Mouse (Mus musculus) heart, adult 11 months (tissue): ENCODE results near the gene Slc26a11.
"Not testable (repeated sequence)": the region's sequence is repeated elsewhere in the genome, so short reads cannot be mapped to it uniquely, and the experiment has no call there.

Source experiments
- DNase-seq: peaks from one replicate; pipeline ENCODE4 v3.0.0; 2022

The Slc26a11 gene

DNA sequence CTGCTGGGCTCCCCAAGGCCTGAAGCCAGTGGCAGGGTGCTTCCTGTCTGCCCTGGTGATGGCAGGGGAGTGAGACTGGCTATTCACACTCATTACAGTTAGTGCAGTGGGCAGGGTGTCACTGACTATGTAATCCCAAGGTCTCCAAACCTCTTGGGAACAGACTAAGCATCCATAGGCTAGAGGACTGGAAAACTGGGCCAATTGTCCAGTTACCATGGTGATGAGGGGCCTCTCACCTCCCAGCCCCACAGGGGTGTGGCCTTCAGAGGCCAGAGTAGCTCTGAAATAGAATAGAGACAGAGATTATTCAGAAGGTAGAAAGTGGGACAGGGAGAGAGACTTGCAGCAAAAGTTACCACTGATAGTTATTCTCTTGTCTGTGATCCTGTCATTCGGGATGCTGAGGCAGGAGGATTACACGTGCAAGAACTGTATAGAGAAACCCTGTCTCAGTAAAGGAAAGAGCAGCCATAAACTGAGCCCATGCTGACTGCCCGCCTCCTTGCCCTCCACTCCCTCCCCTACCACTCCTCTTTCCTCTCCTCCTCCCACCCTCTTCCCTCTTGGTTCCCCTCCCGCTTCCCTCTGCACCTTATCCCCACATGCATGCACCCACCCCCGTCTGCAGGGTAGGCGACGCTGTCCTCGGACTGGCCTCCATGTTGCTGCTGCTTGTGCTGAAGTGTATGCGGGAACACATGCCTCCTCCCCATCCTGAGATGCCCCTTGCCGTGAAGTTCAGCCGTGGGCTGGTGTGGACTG lies 7.6 kb downstream of the Slc26a11 start:
- no peak for DNase-seq

DNA sequence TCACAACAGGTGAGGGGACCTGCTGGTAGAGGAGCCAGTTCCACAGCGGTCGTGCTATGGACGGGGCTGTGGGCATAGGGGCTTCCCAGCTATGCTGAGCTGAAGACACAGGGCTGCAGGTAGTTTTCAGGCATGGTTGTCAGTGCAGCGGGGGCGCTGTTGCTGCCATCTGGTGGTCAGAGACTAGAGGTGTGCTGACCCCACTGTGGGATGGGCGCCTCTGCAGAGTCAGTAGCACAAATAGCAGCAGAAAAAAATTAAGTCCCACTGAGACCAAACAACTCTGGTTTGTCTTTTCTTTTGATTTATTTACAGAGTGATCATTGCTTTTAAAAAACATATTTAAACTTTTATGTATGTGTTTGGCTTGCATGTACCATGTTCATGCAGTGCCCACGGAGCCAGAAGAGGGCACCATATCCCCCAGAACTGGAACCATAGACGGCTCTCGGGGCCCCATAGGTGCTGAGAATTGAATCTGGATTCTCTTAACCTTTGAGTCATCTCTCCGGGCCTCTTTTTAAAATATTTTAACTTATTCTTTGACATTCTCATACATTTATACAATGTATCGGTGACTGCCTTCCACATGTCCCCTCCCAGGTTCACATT lies 8.3 kb downstream of the Slc26a11 start:
- DNase-seq = peak; percentile 94

DNA sequence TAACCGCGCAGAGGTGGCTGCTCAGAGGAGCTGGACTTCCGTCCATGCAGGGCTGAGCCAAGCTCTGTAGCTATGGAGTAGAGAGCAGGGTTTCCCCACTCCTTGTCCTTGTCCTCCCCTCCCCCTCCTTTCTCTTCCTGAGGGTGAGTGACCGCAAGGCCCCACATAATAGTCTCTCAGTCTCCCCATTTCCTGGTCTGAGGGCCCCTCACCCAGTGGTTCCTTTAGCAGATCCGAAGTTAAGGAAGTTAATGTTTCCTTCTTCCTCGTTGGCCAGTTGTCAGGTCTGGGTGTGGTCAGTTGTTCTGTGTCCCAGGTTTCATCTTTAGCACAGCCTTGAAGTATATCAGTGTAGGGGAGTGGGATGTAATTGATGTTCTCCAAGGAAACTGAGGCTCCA lies 20.1 kb downstream of the Slc26a11 start:
- DNase-seq = peak; percentile 90

DNA sequence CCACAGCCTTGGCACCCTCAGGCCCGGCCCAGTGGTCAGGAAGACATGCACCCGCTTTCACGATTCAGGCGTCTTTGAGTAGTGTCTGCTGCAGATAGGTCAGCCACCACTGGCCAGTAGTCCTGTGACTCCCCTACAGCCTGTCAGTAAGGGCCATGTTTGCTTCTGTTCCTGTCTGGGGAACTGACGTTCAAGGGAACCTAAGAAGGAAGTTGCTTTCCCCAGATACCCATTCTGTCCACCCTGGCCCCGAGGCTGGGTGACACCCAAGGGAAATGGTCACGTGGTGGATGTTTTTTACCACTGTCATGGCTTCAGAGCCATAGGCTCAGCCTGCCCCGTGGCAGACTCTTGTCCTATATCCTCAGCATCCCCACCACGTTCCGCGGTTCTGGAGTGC lies 22.0 kb downstream of the Slc26a11 start:
- DNase-seq = peak; percentile 88

DNA sequence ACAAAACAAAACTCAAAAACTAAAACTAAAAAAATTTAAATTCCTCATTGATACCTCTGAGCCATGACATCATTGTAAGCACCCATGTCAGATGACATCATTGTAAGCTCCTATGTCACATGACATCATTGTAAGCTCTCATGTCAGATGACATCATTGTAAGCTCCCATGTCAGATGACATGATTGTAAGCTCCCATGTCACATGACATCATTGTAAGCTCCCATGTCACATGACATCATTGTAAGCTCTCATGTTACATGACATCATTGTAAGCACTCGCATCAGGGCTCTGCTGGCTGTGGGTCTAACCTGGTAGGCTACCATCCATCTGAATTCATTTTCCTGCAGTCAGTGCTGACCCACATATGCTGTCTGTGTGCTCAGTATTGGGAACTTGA lies 23.2 kb downstream of the Slc26a11 start:
- DNase-seq = no peak

DNA sequence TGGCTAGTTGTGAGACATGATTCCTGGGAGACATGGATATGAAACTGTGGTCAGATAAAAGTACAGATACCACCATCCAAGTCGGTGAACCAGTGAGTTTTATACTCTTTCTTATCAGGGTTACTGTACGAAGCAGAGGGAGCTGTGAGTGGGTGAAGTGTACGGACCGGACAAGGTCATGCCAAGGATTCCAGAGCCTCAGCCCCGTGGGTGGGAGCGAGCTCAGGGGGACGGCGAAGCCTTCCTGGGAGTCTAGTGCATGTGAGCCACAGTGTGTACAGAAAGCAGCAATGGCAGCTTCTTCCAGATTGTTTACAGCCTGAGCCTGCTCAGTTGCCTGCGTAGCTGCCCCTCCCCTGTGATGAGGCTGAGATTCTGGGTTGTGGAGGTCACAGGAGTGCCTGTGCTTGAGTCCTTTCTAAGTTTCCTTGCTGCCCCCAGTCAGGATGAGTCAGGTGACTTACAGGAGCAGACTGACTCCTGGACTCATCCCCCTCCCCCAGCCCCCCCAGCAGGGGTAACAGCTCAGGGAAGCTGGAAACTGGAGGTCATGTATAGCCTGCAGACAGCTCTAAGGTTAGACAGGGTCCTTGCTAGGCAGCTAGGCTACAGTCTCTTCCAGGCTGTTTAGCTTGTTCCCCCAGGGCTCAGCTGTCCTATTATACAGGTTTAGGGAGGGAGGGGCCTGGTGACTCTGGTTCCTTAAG lies 26.4 kb downstream of the Slc26a11 start:
- DNase-seq = peak; percentile 79

DNA sequence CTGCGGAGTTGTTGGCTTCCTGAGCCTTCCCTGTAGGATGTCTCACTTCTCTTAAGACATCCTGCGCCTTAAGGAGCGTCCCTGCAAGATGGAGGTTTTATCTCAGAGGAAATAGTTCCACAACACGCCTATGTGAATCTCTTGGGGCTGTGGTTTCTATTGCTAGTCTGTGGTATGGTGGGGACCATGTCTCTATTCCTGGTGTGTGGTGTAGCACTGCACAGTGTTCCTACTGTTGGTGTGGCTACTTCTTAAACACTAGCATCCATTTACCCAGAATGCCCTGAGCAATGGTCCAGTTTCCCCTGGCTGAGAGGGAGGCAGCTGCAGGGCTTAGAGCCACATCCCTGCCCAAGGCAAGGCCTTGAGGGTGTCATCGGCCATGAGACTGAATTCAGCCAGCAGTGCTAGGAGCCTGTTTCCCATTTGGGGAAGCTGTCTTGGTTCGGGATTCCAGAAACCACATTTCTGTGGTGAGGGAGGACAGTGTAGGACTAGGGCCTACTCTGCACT lies 27.0 kb downstream of the Slc26a11 start:
- DNase-seq = peak; percentile 80

DNA sequence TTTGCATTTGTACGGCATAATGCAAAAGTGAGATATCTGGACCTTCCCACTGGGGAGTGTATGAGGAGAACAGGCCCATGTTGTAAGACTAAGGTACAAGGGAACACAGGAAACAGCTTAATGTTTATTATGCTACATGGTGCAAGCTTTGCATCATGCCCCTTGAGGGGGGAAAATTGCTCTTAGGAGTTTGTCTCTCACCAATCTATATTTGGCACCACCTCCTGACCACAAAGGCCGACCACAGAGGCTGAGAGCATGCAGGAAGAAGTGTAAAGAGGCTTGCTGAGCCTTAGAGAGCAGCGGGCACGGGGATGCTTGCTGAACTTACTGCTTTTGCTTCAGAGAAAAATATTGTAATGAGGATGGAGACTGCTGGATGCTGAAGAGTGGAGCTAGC lies 29.5 kb downstream of the Slc26a11 start:
- DNase-seq = peak; percentile 80

DNA sequence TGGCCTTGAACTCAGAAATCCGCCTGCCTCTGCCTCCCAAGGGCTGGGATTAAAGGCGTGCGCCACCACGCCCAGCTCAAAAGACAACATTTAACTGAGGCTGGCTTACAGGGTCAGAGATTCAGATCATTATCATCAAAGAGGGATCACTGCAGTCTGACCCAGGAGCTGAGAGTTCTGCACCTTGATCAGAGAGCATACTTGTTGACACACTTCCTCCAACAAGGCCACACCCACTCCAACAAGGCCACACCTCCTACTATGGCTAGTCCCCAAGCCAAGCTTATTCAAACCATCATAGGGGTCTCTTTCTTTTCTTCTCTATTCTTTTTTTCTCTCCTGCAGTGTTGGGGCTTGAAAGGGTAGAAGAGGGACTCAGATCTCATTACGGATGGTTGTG lies 30.9 kb downstream of the Slc26a11 start:
- DNase-seq = no peak

DNA sequence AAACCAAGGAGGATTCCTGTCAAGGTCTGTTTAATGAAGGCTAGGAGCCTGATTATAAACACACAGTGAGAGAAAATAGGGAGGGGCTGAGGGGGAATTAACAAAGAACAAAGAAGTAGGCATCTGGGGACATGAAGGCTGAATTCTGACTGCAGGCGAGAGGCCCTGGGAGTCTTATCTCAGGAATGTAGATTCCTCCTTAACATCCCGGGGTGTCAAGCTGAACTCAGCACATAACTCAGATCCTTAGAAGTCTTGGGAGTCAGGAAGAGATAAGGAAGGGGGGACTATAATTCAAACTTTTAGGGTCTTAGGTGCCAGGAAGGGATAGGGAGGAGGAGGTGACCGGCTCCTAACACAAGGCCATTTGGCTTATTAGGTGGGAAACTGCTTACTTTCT lies 31.9 kb downstream of the Slc26a11 start:
- DNase-seq = not testable (repeated sequence)

DNA sequence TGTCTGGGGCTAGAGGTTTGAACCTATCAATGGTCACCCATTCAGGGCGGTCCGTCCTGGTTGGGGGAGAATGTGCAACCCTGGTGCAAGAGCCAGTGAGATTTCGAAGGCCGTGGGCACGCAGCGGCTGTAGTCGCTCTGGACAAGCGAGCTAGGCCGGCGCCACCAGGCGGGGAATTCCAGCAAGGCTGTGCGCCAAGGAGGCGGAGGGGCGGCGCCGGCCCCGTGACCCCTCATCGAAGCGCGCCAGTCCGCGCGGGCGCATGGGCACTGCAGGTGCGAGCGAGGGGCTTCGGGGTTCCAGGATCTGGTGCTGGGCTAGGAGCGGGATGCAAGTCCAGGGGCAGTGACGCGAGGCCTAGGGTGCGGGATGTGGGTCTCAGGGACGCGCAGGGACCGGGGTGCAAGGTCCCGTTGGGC lies 34.5 kb downstream of the Slc26a11 start:
- DNase-seq = peak; percentile 98

DNA sequence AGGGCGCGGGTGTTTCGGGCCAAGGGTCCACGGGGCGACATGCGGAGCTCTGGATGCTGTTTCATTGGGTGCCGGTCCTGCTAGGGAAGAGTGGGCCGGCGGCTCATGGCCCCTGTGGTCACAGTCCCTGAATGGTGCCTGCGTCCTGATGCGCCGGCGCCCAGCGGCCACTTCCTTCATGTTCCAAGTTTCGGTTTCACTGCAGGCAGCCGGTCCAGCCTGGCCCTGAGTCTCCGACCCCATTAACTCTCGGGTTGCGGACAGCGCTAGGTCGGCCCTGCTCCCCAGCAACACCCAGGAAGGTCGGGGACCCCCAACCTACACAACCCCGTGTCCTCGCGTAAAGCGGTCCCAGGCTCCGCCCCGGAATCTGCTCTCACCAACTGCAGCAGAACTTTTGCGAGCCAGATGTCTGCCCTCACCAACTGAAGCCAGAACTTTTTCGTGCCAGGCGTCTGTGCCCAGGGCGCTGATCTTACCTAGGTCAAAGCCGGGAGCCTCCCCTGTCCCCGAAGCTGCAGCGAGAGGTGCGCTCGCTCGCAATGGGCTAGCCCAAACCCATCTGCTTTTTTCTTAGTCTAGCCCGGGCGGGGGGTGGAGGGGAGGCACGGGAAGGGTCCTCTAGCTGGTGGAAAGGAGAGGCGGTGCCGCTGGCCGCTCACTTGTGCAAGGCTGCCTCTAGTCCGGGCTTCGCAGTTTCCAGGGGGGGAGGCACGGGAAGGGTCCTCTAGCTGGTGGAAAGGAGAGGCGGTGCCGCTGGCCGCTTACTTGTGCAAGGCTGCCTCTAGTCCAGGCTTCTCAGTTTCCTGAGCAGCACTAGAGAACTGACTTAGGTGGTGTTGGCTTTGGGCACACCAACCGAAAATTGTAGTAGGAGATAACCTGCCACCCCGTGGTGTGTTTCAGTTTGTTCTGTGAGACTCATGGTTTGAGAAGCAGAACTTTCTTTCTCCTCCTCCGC lies 35.2 kb downstream of the Slc26a11 start:
- peak; percentile 99 for DNase-seq

DNA sequence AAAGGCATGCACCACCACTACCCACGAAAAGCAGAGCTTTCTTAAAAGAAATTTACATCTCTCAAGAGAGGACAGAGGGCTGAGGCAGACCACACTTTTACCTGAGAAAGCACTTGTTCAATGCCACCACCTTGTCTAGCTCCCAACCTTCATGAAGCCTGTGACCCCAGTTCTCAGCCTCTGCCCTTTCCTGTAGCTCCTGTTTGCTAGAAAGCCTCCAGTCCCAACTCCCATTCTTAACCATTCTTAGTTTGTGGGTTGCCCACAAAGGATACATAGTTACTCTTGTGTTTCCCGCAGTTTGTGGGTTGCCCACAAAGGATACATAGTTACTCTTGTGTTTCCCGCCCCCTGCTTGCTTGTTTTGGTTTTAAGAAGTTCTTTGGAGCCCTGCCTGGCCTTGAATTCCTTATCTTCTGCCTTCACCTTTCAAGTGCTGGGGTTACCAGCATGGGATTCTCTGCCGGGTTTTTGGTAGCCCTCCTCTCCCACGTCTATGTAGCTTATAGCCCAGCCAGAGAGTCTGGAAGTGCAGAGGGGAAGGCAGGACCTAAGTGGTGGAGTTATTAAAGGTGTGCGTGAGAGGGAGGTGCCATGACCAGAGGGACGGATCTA lies 36.1 kb downstream of the Slc26a11 start:
- DNase-seq = no peak

DNA sequence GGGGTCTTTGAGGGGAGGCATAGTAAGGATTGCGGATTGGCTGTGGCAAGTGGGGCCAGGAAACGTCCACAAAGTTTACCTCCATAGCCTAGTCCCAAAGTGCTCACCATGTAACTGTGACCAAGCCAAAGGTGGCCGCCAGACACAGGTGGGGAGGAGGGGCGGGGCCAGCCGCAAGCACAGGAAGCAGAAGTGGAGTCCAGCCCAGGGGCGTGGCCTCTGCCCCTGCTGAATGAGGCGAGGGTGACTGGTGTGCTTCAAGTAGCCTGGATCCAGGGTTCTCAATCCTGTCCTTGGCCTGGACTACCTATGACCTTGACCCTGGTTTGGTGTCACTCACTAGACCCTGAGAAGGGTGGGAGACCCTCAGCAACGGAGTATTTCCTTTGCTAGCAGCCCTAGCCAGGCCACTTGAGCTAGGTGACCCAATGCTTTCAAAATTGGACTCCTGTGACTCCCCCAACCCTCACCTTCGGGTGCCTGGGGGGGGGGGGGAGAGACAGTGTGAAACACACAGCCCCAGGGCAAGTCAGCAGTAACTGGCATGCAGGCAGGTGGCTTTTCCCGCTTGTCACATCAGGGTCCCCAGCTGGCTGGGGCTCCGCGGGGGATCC lies 36.8 kb downstream of the Slc26a11 start:
- DNase-seq = peak; percentile 98

DNA sequence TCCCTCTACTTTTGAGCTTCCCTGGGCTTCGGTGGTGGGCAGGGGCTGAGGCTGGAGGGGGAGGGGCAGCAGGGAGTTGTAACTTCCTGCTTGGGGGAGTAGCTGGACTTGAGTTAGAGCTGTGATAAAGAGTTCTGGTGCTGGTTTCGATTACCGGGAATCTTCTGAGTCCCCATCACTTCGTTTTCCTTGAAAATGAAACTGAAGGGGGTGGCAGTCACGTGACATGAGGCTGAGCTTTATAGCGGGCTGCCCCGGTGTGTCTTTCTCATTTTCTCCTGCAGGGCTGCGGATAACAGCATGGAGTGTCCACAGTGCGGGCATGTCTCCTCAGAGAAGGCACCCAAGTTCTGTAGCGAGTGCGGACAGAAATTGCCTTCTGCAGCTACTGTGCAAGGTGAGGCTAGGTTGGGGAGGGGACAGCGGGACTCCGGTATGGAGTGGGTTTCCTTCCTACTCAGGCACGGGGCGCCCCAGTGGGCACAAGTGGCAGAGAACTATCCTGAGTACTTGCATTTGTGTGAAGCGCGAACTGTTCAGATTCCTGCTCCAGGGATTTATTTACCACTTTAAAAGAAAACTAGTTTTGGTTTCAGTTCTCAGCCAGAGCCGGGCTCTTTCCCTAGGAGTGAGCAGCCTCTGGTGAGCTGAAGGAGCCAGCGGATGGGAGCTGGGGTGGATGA lies 37.6 kb downstream of the Slc26a11 start, which contains the start of gene Rnf213:
TSS of gene Rnf213 (plus strand) at position 301 of the 683 bp plus-strand sequence.
- DNase-seq = peak; percentile 99

DNA sequence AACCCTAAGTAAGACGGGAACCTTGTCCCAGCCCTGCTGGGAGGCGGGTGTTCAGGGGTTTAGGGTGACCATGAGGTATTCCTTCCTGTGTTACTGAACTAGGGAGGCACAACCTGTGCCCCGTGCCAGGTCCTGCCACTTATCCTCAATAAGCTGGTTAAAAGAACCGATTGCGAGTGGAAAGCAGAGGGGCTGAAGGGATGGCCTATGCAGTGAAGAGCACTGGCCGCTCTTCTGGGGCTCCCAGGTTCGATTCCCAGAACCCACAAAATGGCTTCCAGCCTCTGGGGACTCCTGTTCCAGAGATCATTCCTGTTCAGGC lies 38.1 kb downstream of the Slc26a11 start:
- DNase-seq = no peak

DNA sequence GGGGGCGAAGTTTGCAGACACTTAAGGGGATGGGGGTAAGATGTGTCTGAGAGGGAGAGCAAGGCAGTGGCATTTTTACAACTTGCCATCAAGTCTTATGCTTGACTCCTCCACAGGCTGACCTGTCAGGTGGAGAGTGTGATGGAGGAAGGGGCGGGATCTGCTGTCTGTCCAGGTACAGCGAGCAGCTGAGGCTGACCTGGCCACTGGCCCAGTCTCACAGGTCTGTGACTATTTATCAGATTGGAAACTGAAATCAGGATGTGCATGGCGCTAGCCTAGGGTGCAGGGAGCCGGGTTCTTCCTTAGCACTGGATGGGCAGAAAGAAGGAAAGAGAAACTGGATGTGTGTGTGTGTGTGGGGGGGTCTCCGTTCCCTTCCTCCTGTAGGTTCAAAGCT lies 38.9 kb downstream of the Slc26a11 start:
- DNase-seq = no peak

DNA sequence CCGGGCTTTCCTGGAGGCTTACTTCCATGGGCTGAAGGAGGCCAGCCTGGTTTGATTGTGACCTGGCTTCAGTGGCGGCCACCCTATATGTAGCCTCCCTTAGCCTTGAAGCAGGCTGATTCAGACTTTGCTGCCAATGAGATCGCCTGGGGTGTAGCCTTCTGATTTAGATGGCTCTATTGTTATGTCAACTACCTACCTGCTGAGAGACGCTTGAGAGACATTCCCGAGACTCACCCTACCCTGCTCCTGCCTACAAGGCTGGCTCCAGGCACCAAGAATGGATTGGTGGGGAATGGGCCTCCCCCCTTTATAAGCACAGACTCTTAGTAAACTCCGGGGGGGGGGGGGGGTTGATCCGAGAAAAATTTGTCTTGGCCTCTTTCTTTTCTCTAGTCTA lies 40.0 kb downstream of the Slc26a11 start:
- DNase-seq = no peak

DNA sequence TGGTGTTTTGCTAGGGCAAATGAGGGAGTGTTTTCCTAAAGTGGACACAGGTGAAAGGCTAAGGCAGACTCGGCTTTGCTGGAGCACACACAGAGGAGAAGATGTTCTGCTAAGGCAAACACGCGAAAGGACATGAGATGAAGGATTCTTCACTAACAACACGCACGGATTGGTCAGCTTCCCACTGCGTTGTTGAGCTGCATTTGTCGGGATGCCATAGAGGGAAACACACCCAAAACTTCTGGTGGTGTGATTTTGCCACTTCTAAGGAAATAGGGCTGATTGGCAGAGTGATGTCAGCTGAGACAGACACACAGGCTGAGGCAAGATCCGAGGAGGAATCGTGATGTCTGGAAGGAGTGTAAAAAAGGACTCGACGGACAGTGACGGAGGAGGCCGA lies 40.6 kb downstream of the Slc26a11 start:
- DNase-seq = no peak

DNA sequence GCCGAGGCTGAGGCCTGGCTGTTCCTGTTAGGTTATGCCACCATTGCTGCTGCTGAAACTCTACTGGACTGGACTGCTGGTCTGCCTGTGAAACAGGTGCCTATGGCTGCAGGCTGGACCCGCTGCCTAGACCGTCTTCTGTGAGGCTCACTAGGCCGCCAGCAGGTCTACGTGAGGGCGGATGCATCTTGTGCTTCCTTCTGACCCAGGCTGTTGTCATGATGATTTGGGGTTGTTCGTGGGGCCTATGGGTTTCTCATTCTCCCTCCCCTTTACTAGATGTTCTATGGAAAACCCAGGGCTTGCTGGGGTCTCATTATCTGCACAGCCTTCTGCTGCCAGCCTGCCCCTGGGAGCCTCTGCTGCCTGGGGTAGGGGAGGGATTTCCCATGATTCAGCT lies 41.1 kb downstream of the Slc26a11 start:
- no peak for DNase-seq

DNA sequence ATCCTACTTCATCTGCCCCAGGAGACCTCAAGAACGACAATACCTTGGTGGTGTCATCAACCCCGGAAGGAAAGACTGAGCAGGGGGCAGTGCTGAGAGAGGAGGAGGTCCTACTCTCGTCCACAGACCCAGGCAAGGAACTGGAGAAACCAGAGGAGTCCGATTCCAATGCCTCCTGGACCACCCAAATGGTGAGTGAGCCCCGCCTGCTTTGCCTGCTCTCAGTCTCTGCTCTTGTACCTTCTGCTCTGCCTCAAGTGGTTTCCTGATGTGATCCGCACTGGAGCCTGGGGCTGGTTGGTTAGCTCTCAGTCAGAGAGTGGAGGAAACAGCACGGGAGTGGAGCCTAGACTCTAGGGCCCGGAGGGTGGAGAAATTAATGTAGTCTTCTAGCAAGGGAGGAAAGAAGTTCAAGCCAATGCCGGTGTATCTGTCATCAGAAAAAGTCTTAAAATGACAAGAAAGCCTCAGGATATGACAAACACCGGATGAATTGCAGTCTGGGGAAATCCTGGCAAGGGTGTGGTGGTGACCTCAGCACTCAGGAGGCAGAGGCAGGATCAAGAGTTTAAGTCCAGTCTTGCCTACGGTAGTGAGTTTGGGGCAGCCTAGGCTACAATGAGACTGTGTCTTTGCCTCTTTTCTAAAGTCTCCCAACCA lies 47.3 kb downstream of the Slc26a11 start:
- DNase-seq = no peak
